Mouse (Mus musculus) cortical plate, adult 2 months (tissue): Measurements from ENCODE around the gene Rfx1. TPM values are rescaled to one million over a fixed set of nuclear protein-coding genes. Genes with fewer than 3 reads are reported as not detected.

Experiments
- H3K27ac ChIP-seq: fragments of 200-500 bp; 2 replicates; pipeline ENCODE4 v1.5.1; 2012; ENCODE audit warnings: low read length, control low read depth, inconsistent platforms; ENCODE audit not compliant: insufficient read depth
- H3K4me1 ChIP-seq: fragments of 200-500 bp; 2 replicates; pipeline ENCODE4 v1.6.1; 2011; ENCODE audit warnings: low read length; ENCODE audit not compliant: control insufficient read depth, insufficient read depth
- H3K4me3 ChIP-seq: fragments of 200-500 bp; 2 replicates; pipeline ENCODE4 v1.5.1; 2011; ENCODE audit warnings: mild to moderate bottlenecking, low read length, control low read depth; ENCODE audit not compliant: insufficient read depth
- CTCF ChIP-seq: fragments of 200-500 bp; IDR thresholded peaks from 2 replicates; pipeline ENCODE4 v1.5.1; 2011; ENCODE audit warnings: mild to moderate bottlenecking, control low read depth, low read length; ENCODE audit not compliant: insufficient read depth; ENCODE audit errors: extremely low read depth
- POLR2A ChIP-seq: fragments of 200-500 bp; IDR thresholded peaks from 2 replicates; pipeline ENCODE4 v1.6.1; 2011; ENCODE audit warnings: mild to moderate bottlenecking, low read length, control low read depth; ENCODE audit not compliant: insufficient read depth; ENCODE audit errors: extremely low read depth
- polyA plus RNA-seq: library from polyadenylated mRNA; depleted of rRNA; stranded (reverse); fragments of >200 nt; gene quantifications from 2 replicates; pipeline ENCODE4 v1.2.3, GENCODE M21; 2012

The Rfx1 gene
- polyA plus RNA-seq, 1 experiment: 28.0 TPM

DNA sequence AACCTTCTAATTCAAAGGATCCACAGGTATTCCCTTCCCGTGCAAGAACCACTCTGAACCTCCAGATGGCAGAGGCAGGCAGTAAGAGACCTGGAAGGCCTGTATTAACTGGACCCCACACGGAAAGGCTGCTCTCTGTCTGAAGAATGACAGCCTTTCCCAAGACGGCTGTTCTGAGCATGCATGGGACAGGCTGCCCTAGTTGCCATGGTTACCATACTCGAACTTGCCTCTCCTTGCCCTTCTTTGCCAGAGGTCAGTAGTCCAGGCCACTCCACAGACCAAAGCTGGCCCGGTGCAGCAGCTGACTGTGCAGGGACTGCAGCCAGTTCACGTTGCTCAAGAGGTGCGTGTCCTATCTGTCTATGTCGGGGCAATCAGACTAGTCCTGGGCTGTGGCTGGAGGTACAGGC lies 17.2 kb downstream of the Rfx1 start:
- TF ChIP-seq POLR2A (no peak), CTCF (no peak)
- no peak overlapping the region for H3K27ac ChIP-seq
- no peak overlapping the region for H3K4me3 ChIP-seq
- no peaks in the 10 kb centered on the region for H3K4me1 ChIP-seq

DNA sequence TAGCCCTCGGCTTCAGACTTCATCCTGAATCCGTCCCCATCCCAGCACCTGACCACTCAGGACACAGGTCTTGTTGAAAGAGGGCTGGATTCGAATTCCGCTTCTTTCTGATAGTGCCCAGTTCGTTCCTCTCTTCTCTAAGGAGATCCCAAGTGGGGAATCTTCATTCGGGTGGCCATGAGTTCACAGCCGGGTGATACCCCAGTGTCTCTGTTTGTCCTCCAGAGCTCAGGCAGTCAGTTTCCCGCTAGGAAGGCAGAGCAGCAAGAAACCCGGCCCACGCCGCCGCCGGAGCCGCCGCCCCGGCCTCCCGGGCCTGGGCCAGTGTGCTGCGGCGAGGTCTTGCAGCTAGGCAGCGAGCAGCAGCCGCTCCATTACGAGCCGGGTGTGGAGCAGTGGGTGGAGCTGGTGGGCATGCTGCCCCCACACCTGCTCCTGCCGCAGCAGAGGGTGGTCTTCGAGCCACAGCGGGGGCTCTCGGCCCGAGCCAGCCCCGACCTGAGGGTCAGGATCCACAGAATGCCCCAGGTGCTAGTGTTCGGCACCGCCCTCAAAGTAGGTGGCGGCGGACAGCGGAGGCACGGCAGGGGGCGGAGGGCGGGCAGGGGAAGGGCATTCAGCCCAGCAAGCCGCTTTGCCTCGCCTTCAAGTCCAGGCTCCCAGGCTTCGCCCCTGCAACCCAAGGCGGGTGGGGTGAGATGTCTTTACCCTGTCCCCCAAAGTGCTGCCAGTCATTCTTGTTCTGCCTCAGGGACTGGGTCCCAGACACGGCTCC lies 17.9 kb downstream of the Rfx1 start:
- no peak for TF ChIP-seq CTCF
- TF ChIP-seq POLR2A: no peak
- no peaks in the 10 kb centered on the region for H3K4me1 ChIP-seq
- no peak overlapping the region for H3K27ac ChIP-seq
- no peak overlapping the region for H3K4me3 ChIP-seq

DNA sequence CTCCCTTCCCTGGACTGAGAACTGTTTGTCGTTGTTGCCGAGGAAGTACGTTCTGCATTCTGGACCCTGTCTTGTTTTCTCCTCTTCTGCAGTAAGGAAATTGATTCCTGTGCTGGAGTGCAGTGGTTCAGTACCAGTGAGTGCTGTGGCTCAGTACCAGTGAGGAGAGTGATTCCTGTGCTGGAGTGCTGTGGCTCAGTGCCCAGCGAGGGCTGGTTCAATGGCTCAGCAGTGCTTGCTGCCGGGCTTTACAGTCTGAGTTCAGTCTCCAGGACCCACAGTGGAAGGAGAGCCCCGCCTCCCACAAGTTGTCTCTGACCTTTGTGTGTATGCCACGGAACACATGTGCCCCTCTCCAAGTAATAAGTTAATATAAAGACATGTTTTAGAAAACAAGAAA lies 20.5 kb downstream of the Rfx1 start:
- no peaks in the 10 kb centered on the region for H3K4me1 ChIP-seq
- no peak overlapping the region for H3K27ac ChIP-seq
- no peak for TF ChIP-seq POLR2A
- no peak for TF ChIP-seq CTCF
- H3K4me3 ChIP-seq: no peak overlapping the region

DNA sequence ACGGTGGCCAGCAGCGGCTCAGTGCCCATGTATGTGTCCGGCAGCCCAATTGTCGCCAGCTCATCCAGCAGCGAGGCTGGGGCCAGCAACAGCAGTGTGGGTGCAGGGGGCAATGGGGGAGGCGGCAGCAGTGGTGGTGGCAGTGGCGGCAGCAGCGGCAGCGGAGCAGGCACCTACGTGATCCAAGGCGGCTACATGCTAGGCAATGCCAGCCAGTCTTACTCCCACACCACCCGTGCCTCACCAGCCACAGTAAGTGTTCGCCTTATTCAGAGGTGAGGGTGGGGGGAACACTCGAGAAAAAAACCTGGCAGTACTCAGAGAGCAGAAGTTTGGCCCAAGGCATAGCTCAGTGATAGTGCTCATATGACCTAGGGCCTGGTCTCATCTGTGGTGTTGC lies 21.2 kb downstream of the Rfx1 start:
- TF ChIP-seq CTCF (no peak), POLR2A (no peak)
- Histone ChIP-seq H3K27ac (no peak overlapping the region), H3K4me1 (no peaks in the 10 kb centered on the region), H3K4me3 (no peak overlapping the region)

DNA sequence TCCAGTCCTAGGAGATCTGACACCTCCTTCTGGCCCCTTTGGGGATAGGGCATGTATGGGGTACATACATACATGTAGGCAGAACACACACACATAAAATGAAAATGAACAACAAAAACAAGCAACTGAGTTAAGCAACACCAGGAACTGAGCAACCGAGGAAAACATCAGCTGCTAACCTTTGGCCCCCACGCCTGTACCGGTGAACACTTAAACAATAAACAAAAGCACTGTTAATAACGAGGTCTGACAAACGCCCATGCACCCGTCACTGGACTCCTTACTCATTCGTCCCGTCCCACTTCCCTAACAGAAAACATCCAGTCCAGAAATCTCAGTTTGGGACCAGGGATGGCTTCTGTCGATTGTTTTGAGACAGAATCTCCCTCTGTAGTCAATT lies 22.6 kb downstream of the Rfx1 start:
- H3K4me3 ChIP-seq: no peak overlapping the region
- H3K27ac ChIP-seq: no peak overlapping the region
- TF ChIP-seq CTCF: no peak
- TF ChIP-seq POLR2A: no peak
- H3K4me1 ChIP-seq: no peaks in the 10 kb centered on the region

DNA sequence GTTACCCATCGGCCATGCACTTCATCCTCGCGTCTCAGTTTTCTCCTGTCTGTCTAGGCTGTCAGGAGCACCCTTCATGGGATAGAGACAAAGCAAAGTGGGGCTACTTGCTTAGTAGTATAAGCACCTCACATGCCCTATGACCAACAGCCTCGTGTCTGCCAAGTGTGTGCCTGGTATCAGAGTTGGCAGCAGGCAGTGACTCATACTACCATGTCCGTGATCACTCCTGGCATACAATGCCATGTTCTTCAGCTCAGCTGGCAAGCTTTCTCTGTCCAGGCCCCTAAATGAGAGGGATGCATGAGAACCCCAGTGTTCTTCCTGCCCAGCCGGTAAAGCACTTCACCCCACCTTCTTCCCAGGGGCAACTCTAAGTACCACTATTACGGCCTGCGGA lies 24.0 kb downstream of the Rfx1 start:
- H3K27ac ChIP-seq: no peak overlapping the region
- no peaks in the 10 kb centered on the region for H3K4me1 ChIP-seq
- H3K4me3 ChIP-seq: no peak overlapping the region
- no peak for TF ChIP-seq CTCF
- TF ChIP-seq POLR2A: no peak

DNA sequence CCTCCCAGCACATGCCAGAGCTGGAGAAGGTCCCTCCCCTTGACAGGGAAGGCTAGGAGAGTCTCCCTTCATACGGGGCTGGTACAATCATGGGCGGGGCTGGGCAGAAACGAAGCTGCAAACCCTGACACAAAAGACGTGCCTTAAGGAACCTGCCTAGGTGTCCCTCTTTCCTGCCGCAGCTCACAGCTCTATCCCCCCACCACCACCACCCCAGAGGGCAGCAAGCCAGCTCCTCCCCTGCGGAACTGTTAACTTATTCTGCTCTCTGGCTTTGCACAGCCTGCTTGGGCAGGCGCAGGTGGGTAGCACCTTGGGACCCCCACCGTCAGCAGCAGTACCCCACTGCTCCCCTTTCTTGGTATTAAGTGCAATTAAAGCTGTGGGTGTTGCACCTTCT lies 29.4 kb downstream of the Rfx1 start:
- H3K4me3 ChIP-seq: no peak overlapping the region
- no peak overlapping the region for H3K27ac ChIP-seq
- no peaks in the 10 kb centered on the region for H3K4me1 ChIP-seq
- TF ChIP-seq CTCF (no peak), POLR2A (no peak)

DNA sequence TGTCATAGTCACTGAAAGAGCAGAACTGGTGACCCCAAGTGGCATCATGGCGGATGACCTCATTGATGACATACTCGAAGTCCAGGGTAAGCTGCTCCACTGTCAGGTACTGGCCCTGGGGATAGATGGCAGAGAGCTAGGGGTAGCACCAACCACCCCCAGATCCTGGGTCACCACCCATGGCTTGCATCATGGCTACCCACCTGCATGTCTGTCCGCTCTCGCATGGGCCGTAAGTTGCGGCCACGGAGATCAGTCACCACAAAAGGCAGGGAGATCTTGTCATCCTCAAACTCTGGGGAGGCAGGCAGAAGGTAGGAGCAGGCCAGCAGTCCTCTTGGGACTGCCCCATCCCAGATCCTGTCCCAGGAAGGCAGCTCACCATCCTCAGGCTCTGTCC lies 31.7 kb downstream of the Rfx1 start:
- TF ChIP-seq CTCF (no peak), POLR2A (no peak)
- Histone ChIP-seq H3K4me1 (no peaks in the 10 kb centered on the region), H3K27ac (no peak overlapping the region), H3K4me3 (no peak overlapping the region)

DNA sequence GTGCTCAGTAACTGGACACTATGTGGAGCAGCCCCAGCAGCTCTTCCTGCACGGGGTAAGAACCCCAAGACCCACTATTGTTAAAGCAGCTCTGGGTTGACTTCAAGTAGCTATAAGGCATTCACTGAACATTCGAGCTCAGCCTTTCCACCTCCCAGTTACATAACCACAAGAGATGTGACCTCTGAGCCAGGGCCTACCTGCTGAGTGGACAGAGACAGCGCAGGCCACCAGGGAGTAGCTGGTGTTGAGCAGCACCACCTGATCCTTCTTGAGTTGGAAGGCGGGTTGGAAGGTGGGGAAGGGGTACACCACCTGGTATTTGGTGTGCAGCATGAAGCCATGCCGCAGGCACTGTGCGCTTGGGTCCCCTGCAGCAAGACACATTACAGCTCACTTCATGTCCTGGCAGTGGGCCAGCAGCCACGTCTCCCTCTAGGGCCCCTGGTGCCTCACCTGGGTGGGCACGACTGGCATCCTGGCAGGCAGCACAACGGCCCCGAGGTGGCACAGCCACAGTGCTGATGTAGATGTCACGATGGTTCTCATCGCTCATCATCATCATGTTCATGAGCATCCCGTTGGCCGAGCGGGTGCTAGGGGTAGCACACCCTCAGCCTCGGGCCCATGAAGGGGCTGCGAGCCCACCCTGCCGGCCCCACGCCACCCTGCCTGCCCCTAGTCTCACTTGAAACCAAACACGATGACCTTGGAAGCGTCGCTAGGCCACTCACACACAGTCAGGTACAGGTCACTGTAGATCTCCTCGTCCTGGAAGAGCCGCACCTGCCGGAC lies 35.0 kb downstream of the Rfx1 start:
- Histone ChIP-seq H3K27ac (no peak overlapping the region), H3K4me3 (no peak overlapping the region), H3K4me1 (no peaks in the 10 kb centered on the region)
- TF ChIP-seq CTCF (no peak), POLR2A (no peak)

DNA sequence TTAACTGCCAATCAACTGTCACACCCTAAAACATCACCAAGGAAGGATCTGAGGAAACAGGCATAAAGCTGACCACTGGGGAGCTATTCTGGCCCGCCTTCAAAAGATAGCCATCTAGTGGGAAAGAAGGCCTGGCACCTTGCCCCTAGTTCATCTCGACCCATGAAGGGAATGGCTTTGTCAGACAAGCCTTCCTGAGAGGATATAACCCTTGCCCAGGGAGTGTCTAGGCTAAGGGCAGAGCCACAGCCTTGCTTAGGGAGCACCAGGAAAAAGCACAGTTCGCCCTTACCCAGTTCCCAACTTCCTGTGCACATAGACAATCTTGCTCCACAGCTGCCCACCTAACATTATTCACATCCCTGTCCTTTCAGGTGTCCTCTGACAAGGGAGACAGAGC lies 37.0 kb downstream of the Rfx1 start:
- H3K27ac ChIP-seq: no peak overlapping the region
- H3K4me1 ChIP-seq: no peaks in the 10 kb centered on the region

More for the DNA sequence above, 37.0 kb downstream of the Rfx1 start:
- TF ChIP-seq POLR2A: no peak
- TF ChIP-seq CTCF: no peak
- peak overlapping the region; percentile 56 for H3K4me3 ChIP-seq
